Mouse (Mus musculus): ENCODE results near the gene Myh7b. TPM values are rescaled to one million over a fixed set of nuclear protein-coding genes. Genes with fewer than 3 reads are reported as not detected.

Gene Myh7b
- polyA plus RNA-seq, 1 experiment from 2014 or later = 21.8 TPM

DNA sequence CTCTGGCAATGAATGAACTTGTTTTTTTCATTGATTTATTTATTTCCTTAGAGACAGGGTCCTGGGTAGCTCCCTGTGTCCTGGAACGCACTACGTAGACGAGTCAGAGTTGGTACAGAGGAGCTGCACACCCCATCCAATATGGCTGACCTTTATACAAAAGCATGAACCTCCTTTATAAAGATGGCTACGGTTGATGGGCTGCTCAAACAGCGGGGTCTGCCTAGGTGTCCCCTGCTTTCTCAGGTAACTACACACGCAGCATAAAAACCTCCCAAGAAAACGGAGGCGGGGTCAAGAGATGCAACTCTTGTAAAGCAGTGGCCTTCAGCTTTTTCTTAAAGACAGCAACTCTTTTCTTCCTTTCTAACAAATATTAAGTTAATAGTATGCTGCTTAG, 56.9 kb downstream of the Myh7b start:
- 97% methylated on average over 8 of the region's 8 CpGs for WGBS
- Histone ChIP-seq H3K4me3 (no peak overlapping the region), H3K27me3 (no peaks in the 10 kb centered on the region), H3K4me2 (no peak overlapping the region), H3K4me1 (replicated peaks) (0 out of 2 replicates have a peak, but pooled peaks cover 2% of the 10 kb centered on the region), H3K36me3 (peaks cover 58% of the 10 kb centered on the region), H3K9ac (no peak overlapping the region), H3K27ac (no peak overlapping the region), H3K9me3 (replicated peaks) (no peaks in the 10 kb centered on the region)
- no peak for ATAC-seq (replicated peaks; ENCODE audit: insufficient number of reproducible peaks, insufficient read depth, low FRiP score, low read depth)

DNA sequence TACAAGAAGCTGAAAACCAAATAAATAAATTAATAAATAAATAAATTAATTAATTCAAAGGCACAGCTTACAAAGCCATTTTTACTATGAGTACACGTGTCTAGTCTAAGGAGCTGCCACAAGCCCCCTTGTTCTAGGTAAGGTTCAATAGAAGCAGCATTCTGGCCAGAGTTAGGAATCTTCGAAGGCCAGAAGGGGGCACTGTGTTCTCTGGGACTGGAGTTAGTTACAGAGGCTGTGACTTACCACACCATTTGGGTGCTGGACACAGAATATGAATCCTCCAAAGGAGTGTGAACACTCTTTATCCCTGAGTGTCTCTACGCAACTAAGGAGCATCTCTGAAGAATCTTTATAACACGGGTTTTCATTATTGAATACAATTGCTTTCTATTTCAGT, 57.4 kb downstream of the Myh7b start:
- no peak for ATAC-seq (replicated peaks; ENCODE audit: insufficient number of reproducible peaks, insufficient read depth, low FRiP score, low read depth)
- H3K4me2 ChIP-seq = no peak overlapping the region
- H3K27me3 ChIP-seq = no peaks in the 10 kb centered on the region
- H3K27ac ChIP-seq = no peak overlapping the region
- H3K4me3 ChIP-seq = no peak overlapping the region
- no peak overlapping the region for H3K9ac ChIP-seq
- H3K36me3 ChIP-seq = peaks cover 56% of the 10 kb centered on the region
- 80% methylated on average over 4 of the region's 4 CpGs for WGBS
- no peaks in the 10 kb centered on the region for H3K9me3 ChIP-seq (replicated peaks)
- 0 out of 2 replicates have a peak, but pooled peaks cover 2% of the 10 kb centered on the region for H3K4me1 ChIP-seq (replicated peaks)

GRCm38 (mm10) chr2:155671236-155671635, 60.2 kb downstream of the Myh7b start:
- no peak overlapping the region for H3K4me2 ChIP-seq
- 66% methylated on average over 4 of the region's 4 CpGs for WGBS
- peaks cover 36% of the 10 kb centered on the region for H3K36me3 ChIP-seq
- ATAC-seq (replicated peaks; ENCODE audit: insufficient number of reproducible peaks, insufficient read depth, low FRiP score, low read depth) = no peak
- no peak overlapping the region for H3K9ac ChIP-seq
- no peaks in the 10 kb centered on the region for H3K9me3 ChIP-seq (replicated peaks)
- 0 out of 2 replicates have a peak, but pooled peaks cover 2% of the 10 kb centered on the region for H3K4me1 ChIP-seq (replicated peaks)
- no peaks in the 10 kb centered on the region for H3K27me3 ChIP-seq
- H3K27ac ChIP-seq = no peak overlapping the region
- no peak overlapping the region for H3K4me3 ChIP-seq

- ATAC-seq (replicated peaks; ENCODE audit: insufficient number of reproducible peaks, insufficient read depth, low FRiP score, low read depth) = no peak
- no peak overlapping the region for H3K4me2 ChIP-seq
- WGBS = 44% methylated on average over 2 of the region's 2 CpGs
- H3K27ac ChIP-seq = no peak overlapping the region
- no peak overlapping the region for H3K4me3 ChIP-seq
- no peaks in the 10 kb centered on the region for H3K27me3 ChIP-seq
- H3K9ac ChIP-seq = no peak overlapping the region
- H3K4me1 ChIP-seq (replicated peaks) = 0 out of 2 replicates have a peak, but pooled peaks cover 2% of the 10 kb centered on the region
- no peaks in the 10 kb centered on the region for H3K9me3 ChIP-seq (replicated peaks)
- peaks cover 23% of the 10 kb centered on the region for H3K36me3 ChIP-seq
Measured at GRCm38 (mm10) chr2:155673546-155673945, 62.5 kb downstream of the Myh7b start.

DNA sequence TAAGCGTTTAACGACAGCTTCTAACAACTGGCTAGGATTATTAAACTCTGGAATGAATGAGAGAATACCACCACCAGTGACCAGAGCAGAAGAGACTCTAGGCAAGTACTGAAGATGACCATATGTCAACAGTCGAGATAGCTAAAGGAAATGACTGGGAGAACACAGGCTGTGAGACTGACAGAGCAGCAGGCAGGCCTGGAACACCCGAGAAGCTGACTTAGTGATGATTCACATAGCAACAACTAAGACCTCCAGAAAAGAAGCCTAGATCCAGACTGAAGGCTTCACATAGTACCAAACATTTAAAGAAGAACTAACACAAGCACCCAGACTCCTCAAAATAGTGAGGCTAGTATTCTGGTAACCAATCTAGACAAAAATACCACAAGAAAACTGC, 64.1 kb downstream of the Myh7b start:
- Histone ChIP-seq H3K4me1 (replicated peaks) (0 out of 2 replicates have a peak, but pooled peaks cover 2% of the 10 kb centered on the region), H3K4me2 (no peak overlapping the region), H3K9ac (no peak overlapping the region), H3K27me3 (no peaks in the 10 kb centered on the region), H3K4me3 (no peak overlapping the region), H3K9me3 (replicated peaks) (no peaks in the 10 kb centered on the region), H3K36me3 (peaks cover 23% of the 10 kb centered on the region), H3K27ac (no peak overlapping the region)
- no peak for ATAC-seq (replicated peaks; ENCODE audit: insufficient number of reproducible peaks, insufficient read depth, low FRiP score, low read depth)
- WGBS = 58% methylated on average over 4 of the region's 4 CpGs

DNA sequence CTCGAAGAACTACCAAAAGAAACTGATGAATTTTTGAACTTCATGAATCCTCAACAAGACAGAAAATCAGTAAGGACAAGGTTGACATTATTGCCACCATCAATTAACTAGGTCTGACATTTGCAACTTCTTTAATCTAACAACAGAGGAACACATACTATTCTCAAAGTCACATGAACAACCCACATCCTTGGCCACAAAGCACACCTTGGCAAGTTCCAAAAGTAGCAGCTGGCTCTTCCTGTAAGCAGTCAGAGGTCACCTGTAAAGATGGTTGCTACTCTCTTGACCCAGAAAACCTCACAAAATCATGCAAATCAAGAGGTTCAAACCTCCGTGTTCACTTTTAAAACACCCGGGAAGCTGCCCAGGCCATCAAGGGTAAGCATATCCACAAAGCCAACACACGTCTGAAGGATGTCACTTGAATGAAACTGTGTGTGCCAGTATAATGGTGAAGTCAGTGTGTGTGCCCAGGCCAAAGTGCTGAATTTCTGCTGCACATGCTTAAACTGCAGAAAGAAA, 68.6 kb downstream of the Myh7b start:
- Histone ChIP-seq H3K27ac (no peak overlapping the region), H3K4me1 (replicated peaks) (no peaks in the 10 kb centered on the region), H3K4me2 (no peak overlapping the region), H3K9ac (no peak overlapping the region), H3K27me3 (no peaks in the 10 kb centered on the region), H3K4me3 (no peak overlapping the region), H3K9me3 (replicated peaks) (no peaks in the 10 kb centered on the region), H3K36me3 (no peaks in the 10 kb centered on the region)
- ATAC-seq (replicated peaks; ENCODE audit: insufficient number of reproducible peaks, insufficient read depth, low FRiP score, low read depth) = no peak
- 80% methylated on average over 4 of the region's 4 CpGs for WGBS

GRCm38 (mm10) chr2:155680591-155680990, 69.6 kb downstream of the Myh7b start:
- H3K9ac ChIP-seq = no peak overlapping the region
- H3K4me1 ChIP-seq (replicated peaks) = no peaks in the 10 kb centered on the region
- no peaks in the 10 kb centered on the region for H3K9me3 ChIP-seq (replicated peaks)
- H3K4me3 ChIP-seq = no peak overlapping the region
- no peak overlapping the region for H3K4me2 ChIP-seq
- WGBS = 66% methylated on average over 5 of the region's 5 CpGs
- H3K27me3 ChIP-seq = no peaks in the 10 kb centered on the region
- ATAC-seq (replicated peaks; ENCODE audit: insufficient number of reproducible peaks, insufficient read depth, low FRiP score, low read depth) = no peak
- no peaks in the 10 kb centered on the region for H3K36me3 ChIP-seq
- no peak overlapping the region for H3K27ac ChIP-seq

DNA sequence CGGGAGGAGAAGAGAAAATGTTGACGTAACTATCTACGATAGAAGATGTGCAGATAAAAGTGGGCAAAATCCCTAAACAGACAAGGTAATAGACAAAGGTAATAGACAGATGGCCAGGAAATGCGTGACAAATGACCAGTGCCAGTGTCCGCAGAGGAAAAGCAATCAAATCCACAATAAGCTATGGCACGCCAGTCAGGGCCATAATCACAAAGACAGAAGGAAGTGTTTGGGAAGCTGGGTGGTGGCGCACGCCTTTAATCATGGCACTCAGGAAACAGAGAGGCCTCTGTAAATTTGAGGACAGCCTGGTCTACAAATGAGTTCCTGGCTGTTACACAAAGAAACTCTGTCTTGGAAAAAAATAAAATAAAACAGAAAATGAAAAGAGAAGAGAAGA, 70.2 kb downstream of the Myh7b start:
- no peaks in the 10 kb centered on the region for H3K27me3 ChIP-seq
- no peaks in the 10 kb centered on the region for H3K36me3 ChIP-seq
- H3K9ac ChIP-seq = no peak overlapping the region
- WGBS = 69% methylated on average over 8 of the region's 8 CpGs
- no peak overlapping the region for H3K4me2 ChIP-seq
- no peak for ATAC-seq (replicated peaks; ENCODE audit: insufficient number of reproducible peaks, insufficient read depth, low FRiP score, low read depth)
- no peak overlapping the region for H3K27ac ChIP-seq
- no peaks in the 10 kb centered on the region for H3K4me1 ChIP-seq (replicated peaks)
- H3K4me3 ChIP-seq = no peak overlapping the region
- H3K9me3 ChIP-seq (replicated peaks) = no peaks in the 10 kb centered on the region

DNA sequence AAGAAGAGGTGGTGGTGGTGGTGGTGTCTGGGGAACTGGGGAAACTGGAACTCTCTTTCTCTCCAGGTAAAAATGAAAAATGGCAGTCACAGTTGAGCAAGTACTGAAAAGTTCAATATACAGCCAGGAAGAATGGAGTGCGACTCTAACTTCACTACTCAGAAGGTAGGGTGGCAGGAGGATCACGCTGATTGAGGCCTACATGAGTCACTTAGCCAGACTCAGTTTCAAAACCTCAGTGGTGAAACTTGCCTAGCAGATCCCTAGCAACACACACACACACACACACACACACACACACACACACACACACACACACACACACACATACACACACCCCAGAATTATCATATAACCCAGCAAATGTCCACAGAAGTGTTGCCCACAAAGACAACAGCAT, 70.9 kb downstream of the Myh7b start:
- Histone ChIP-seq H3K9me3 (replicated peaks) (no peaks in the 10 kb centered on the region), H3K4me2 (no peak overlapping the region), H3K27me3 (no peaks in the 10 kb centered on the region), H3K9ac (no peak overlapping the region), H3K4me3 (no peak overlapping the region), H3K4me1 (replicated peaks) (peaks cover 3% of the 10 kb centered on the region; the same call in 1 of the 2 replicates), H3K36me3 (no peaks in the 10 kb centered on the region), H3K27ac (no peak overlapping the region)
- ATAC-seq (replicated peaks; ENCODE audit: insufficient number of reproducible peaks, insufficient read depth, low FRiP score, low read depth) = no peak
- 86% methylated on average over 2 of the region's 2 CpGs for WGBS

DNA sequence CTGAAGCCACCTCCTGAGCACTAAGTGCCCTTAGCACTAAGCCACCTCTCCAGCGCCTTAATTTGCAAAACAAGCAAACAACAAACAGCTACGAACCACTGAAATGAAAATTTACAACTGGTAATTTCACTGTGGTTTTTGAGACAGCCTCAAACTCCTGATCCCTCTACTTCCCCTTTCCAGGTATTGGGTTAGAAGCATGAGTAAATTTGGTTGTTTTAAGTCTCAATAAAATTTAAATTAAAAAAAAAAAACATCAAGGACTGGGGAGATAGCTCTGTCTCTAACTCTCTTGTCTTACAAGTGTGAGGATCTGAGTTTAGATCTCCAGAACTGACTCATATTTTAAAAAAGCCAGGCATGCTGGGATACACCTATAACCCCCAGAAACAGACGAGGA, 72.1 kb downstream of the Myh7b start:
- H3K27me3 ChIP-seq = no peaks in the 10 kb centered on the region
- H3K27ac ChIP-seq = no peak overlapping the region
- H3K9ac ChIP-seq = no peak overlapping the region
- peaks cover 3% of the 10 kb centered on the region; the same call in 1 of the 2 replicates for H3K4me1 ChIP-seq (replicated peaks)
- no peak overlapping the region for H3K4me3 ChIP-seq
- H3K9me3 ChIP-seq (replicated peaks) = no peaks in the 10 kb centered on the region
- no peak overlapping the region for H3K4me2 ChIP-seq
- no peak for ATAC-seq (replicated peaks; ENCODE audit: insufficient number of reproducible peaks, insufficient read depth, low FRiP score, low read depth)
- H3K36me3 ChIP-seq = no peaks in the 10 kb centered on the region
- 68% methylated on average over 3 of the region's 3 CpGs for WGBS

DNA sequence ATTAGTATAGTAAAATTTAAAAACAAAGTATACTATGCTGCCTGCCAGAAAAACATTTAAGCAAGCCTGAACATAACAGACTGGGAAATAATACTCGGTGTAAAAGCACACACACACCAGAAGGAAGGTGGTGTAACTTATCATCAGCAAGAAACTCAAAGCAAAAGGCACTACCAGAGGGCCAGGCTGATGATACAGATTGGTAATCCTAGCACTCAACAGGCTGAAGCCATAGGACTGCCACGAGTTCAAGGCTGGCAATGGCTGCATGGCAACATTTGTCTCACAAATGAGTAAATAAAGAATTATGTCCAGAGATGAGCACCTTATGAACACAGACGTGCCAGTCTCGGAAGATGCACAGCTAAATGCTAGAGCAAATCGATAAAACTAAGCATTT, 72.8 kb downstream of the Myh7b start:
- no peak overlapping the region for H3K4me2 ChIP-seq
- WGBS = 90% methylated on average over 5 of the region's 5 CpGs
- no peak overlapping the region for H3K9ac ChIP-seq
- no peak overlapping the region for H3K4me3 ChIP-seq
- no peak overlapping the region for H3K27ac ChIP-seq
- H3K4me1 ChIP-seq (replicated peaks) = peaks cover 3% of the 10 kb centered on the region; the same call in 1 of the 2 replicates
- no peak for ATAC-seq (replicated peaks; ENCODE audit: insufficient number of reproducible peaks, insufficient read depth, low FRiP score, low read depth)
- no peaks in the 10 kb centered on the region for H3K27me3 ChIP-seq
- no peaks in the 10 kb centered on the region for H3K9me3 ChIP-seq (replicated peaks)
- H3K36me3 ChIP-seq = no peaks in the 10 kb centered on the region
